Mouse (Mus musculus) myocyte (in vitro differentiated cells): ENCODE measurements around the gene Gm6793.

Experiments
- CEBPB ChIP-seq: IDR thresholded peaks from 2 replicates; pipeline ENCODE4 v1.6.1; 2011; ENCODE audit warnings: mild to moderate bottlenecking, moderate library complexity; ENCODE audit not compliant: poor library complexity, insufficient read depth, severe bottlenecking
- E2F4 ChIP-seq: IDR thresholded peaks from one replicate; pipeline ENCODE4 v1.6.1; 2011; ENCODE audit warnings: mild to moderate bottlenecking, control low read depth, moderate library complexity; ENCODE audit not compliant: insufficient read depth
- MAX ChIP-seq: IDR thresholded peaks from one replicate; pipeline ENCODE4 v1.6.1; 2011; ENCODE audit warnings: low read depth, mild to moderate bottlenecking, control low read depth
- MYOD1 ChIP-seq, 3 experiments: IDR thresholded peaks; one replicate each; pipeline ENCODE4 v1.6.1; 2011; ENCODE audit warnings: control low read depth in 2 of 3, low read depth in 2 of 3, mild to moderate bottlenecking in 2 of 3, moderate library complexity in 1 of 3; ENCODE audit not compliant: insufficient read length in 2 of 3, control insufficient read depth in 1 of 3
- POLR2A ChIP-seq: IDR thresholded peaks from one replicate; pipeline ENCODE4 v1.6.1; 2011; ENCODE audit warnings: low read depth, mild to moderate bottlenecking, control low read depth, moderate library complexity; ENCODE audit not compliant: insufficient read length
- POLR2AphosphoS2 ChIP-seq: IDR thresholded peaks from one replicate; pipeline ENCODE4 v1.6.1; 2011; ENCODE audit warnings: low read depth, control low read depth; ENCODE audit not compliant: insufficient read length
- TCF12 ChIP-seq: IDR thresholded peaks from one replicate; pipeline ENCODE4 v1.6.1; 2011; ENCODE audit warnings: mild to moderate bottlenecking, control low read depth; ENCODE audit not compliant: poor library complexity, insufficient read depth, severe bottlenecking
- USF1 ChIP-seq: IDR thresholded peaks from one replicate; pipeline ENCODE4 v1.6.1; 2011; ENCODE audit warnings: low read depth, mild to moderate bottlenecking, control low read depth, moderate library complexity

DNA sequence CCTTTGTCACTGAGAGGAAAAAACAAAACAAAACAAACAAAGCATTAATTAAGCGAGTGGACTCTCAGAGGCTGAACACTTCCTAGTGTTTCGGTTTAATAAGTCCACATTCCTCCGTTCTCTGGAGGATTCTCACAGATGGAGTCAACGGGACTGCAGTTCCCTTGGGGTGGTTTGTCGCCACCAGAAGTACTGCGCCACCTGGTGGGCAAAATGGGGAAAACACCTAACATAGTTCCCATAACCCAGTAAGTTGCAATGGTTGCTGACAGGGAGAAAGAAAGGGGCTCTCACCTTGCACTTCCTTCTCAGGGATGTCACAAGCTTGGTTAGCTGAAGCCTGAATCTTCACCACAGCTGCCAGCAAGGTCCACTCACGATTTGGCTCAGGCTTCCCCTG is 24.9 kb downstream of the Gm6793 start:
- no peak for TF ChIP-seq POLR2A
- TF ChIP-seq USF1 = no peak
- no peak for TF ChIP-seq TCF12
- TF ChIP-seq MYOD1 (IDR thresholded peaks at IDR 0.05; ENCODE audit: control insufficient read depth in 1 of 3, insufficient read length in 2 of 3, low read depth in 2 of 3) = no peak
- no peak for TF ChIP-seq MAX
- TF ChIP-seq E2F4 = no peak
- TF ChIP-seq CEBPB = no peak
- TF ChIP-seq POLR2AphosphoS2 = no peak
